Mouse (Mus musculus) lung, embryonic 16.5 days (tissue): ENCODE measurements at regions not wholly inside any gene's neighbourhood (a gene's known extent, or its start where the extent isn't known, plus 50 kb on each side); places are given as distances from the start of the nearest gene placed in this dataset.

ENCODE experiments used
- ATAC-seq: fragments of 200-750 bp; cut with Nextera tagmentation; 2 replicates; pipeline ENCODE4 v1.8.0; 2017; ENCODE audit warnings: low read depth, mild to moderate bottlenecking, moderate library complexity
- H3K27ac ChIP-seq: fragments of 300-500 bp; sonication (generic); 2 replicates; pipeline ENCODE4 v1.5.1; 2014; ENCODE audit warnings: mild to moderate bottlenecking, control low read depth, low read length
- H3K27me3 ChIP-seq: fragments of 300-500 bp; sonication (generic); 2 replicates; pipeline ENCODE4 v1.6.1; 2014; ENCODE audit warnings: low read depth, low read length, mixed read lengths; ENCODE audit not compliant: control insufficient read depth, insufficient read depth
- H3K36me3 ChIP-seq: fragments of 300-500 bp; sonication (generic); 2 replicates; pipeline ENCODE4 v1.6.1; 2014; ENCODE audit warnings: low read length; ENCODE audit not compliant: control insufficient read depth, insufficient read depth
- H3K4me1 ChIP-seq: fragments of 300-500 bp; sonication (generic); replicated peaks from 2 replicates; pipeline ENCODE4 v1.6.1; 2014; ENCODE audit warnings: low read length, mixed read lengths; ENCODE audit not compliant: control insufficient read depth, insufficient read depth
- H3K4me2 ChIP-seq: fragments of 300-500 bp; sonication (generic); 2 replicates; pipeline ENCODE4 v1.6.1; 2014; ENCODE audit warnings: low read depth, low read length, control low read depth
- H3K4me3 ChIP-seq: fragments of 300-500 bp; sonication (generic); 2 replicates; pipeline ENCODE4 v1.5.1; 2014; ENCODE audit warnings: mild to moderate bottlenecking, low read length, control low read depth
- H3K9ac ChIP-seq: fragments of 300-500 bp; sonication (generic); 2 replicates; pipeline ENCODE4 v1.6.1; 2014; ENCODE audit warnings: low read length, control low read depth
- H3K9me3 ChIP-seq: fragments of 300-500 bp; sonication (generic); 2 replicates; pipeline ENCODE4 v1.6.1; 2016; ENCODE audit warnings: low read length; ENCODE audit not compliant: control insufficient read depth
- WGBS: fragments of 180-500 bp; shearing (Covaris S2); extraction: QIAGEN DNeasy Blood & Tissue Kit; methylation state at CpG from one replicate; pipeline ENCODE4 v1.1.7; 2014; 5-methylcytosine and 5-hydroxymethylcytosine counted together

- no peak for ATAC-seq
- H3K4me3 ChIP-seq, result no peak overlapping the region
- WGBS, result 29% methylated on average over 2 of the region's 2 CpGs
- H3K27ac ChIP-seq, result no peak overlapping the region
- H3K36me3 ChIP-seq, result no peaks in the 10 kb centered on the region
- H3K27me3 ChIP-seq, result no peaks in the 10 kb centered on the region
- no peak overlapping the region for H3K4me2 ChIP-seq
- H3K4me1 ChIP-seq, result no peaks in the 10 kb centered on the region; the same call in 1 of the 2 replicates
- no peak overlapping the region for H3K9ac ChIP-seq
- no peaks in the 10 kb centered on the region for H3K9me3 ChIP-seq
These were observed 51.9 kb upstream of the Sesn3 start for GRCm38 (mm10) chr9:14222936-14223335.
